Mouse (Mus musculus) 416B (cell line): ENCODE data around the gene Tsacc.
A peak's percentile ranks its signal among the peaks of the same experiment; 100 is the strongest.

Source experiments
- DNase-seq: peaks from one replicate; pipeline ENCODE4 v3.0.0; 2011; ENCODE audit warnings: low read depth

The Tsacc gene

DNA sequence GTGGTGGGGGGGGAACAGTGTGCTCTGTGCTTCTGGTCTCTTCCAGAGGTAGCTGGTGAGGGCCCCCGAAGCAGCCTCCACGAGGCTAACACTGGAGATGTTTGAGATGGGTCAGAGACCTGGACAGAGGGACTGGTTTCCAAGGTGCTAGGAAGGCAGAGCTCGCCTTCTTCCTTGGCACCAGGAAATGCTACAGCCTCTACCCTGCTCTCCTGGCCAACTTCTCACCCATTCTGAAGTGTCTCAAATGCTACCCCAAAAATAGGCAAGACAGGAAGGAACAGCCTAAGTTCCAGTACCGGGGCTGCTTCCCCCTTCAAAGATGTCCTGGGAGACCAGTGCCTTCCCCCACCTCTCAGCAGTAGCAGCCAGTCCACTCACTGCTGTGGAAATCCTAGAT, 57.4 kb downstream of the Tsacc start:
- DNase-seq: no peak

DNA sequence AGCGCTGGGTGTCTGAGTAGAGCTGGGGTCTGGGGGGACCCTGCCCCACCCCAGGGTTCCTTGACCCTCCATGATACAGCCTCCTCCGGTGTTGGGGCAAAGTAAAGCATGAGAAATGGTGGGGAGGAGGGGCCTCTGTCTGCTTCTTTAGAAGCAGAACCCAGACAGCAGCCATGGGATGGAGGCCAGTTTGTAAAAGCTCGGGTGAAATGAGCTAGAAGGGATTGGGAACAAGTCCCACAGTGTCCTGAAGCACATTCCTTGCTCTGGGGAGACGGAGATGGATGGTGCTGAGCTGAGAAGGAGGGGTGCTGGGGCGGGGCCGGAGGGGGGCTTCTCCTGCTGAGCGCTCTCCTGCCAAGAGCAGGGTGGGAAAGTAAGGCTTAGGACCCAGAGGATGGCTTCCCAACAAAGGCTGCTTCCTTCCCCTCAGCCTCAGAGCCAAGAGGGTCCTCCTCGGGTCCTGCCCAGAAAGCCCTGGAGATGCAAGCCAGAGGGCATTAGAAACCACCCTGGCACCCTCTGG, 57.9 kb downstream of the Tsacc start:
- DNase-seq: no peak

GRCm38 (mm10) chr3:88237556-88238194, 59.1 kb downstream of the Tsacc start:
- DNase-seq: peak; percentile 59

DNA sequence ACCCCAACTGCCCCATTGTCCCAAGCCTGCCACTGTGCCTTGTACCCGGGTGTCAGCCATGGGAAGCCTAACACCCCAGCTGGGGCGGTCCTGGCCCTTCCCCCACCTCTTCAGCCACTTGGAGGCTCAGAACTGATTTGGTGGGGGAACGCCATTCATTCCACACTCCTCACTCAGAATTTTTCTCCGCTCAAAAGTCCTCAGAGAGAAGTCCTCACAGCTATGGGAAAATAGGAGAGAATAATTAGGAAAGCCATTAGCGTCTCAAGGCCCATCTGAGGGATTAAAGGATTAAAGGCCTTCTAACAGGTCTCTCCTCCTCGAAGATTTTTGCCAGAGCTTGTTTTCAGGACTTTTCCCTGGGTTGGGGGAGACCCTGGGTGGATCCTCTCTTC, 59.6 kb downstream of the Tsacc start:
- DNase-seq: no peak

DNA sequence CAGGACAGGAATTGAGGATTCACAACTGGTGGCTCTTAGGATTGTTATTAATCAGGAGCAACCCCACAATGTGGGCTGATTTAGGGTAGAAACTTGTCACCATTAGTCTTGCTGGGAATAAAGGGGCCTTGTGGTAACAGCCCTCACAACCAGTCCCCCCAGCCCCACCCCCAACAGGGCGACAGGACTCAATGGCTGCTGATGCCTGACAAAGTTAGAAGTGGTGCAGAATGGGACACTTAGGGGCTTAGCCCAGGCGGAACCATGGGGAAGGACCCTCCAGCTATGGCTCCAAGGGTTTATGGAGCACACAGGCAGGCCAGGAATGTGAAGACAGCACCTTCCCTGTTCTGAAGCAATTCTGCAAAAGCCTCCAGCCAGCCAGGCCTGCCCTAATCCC, 61.2 kb downstream of the Tsacc start:
- no peak for DNase-seq

- no peak for DNase-seq
Measured at GRCm38 (mm10) chr3:88235216-88235615, 61.6 kb downstream of the Tsacc start.

DNA sequence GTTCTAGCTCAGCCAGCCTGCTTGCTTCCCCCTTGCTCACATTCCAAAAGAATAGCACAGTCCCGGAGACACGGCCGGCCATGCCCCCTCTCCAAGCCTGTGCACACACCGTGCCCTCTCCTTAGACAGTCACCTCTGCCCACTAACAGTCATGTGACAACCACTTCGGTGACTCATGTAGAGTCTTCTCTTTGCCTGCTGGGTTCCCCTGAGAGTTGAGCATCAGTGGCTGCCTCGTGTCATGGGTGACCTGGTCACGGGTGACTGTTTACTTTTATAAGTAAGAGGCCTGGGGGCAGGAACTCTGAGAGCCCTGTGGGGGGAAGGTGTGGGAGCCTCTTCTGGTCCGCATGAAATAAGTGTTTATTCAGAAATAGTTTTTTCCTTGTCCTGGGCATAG, 62.8 kb downstream of the Tsacc start:
- no peak for DNase-seq

DNA sequence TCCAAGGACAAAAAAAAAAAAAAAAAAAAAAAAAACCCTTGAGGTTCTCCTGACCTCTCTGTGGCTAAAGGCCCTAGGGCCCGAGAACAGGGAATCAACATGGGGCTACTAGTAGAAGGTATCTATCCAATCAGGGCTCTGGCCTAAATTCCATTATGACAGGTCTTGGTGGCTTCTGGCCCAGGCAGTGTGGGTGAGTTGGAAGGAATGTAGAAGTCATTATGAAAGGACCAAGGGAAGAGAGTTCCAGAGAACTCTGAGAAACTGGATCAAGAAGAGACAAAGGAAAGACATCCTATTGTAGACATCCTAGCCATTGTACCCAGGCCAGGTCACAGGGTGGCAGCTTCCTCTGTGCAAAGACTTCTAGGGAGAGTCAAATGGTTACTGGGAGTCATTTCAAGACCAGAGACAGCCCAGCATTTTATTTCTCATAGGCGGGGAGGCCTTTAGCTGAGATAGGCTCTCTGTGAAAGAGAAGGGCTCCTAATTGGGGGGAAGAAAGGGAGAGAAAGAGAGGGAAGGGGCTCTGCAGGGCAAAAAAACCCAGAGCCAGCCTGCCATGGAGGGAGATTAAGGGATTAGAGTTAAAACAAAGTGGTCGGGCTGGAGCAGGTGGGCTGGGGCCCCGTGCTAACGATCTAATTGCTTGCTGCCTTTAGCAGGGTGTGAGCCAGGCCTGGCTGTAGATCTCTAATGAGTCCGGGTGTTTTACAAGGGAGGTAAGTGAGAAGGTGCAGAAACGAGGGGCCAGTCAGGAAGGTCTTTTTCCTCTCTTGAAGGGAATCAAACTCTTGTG, 63.7 kb downstream of the Tsacc start:
- DNase-seq: no peak
